Mouse (Mus musculus) thymus, postnatal 25 days (tissue): ENCODE measurements around the gene Ccdc28a.

Experiments
- DNase-seq: peaks from one replicate; pipeline ENCODE4 v3.0.0; 2022

Gene Ccdc28a

DNA sequence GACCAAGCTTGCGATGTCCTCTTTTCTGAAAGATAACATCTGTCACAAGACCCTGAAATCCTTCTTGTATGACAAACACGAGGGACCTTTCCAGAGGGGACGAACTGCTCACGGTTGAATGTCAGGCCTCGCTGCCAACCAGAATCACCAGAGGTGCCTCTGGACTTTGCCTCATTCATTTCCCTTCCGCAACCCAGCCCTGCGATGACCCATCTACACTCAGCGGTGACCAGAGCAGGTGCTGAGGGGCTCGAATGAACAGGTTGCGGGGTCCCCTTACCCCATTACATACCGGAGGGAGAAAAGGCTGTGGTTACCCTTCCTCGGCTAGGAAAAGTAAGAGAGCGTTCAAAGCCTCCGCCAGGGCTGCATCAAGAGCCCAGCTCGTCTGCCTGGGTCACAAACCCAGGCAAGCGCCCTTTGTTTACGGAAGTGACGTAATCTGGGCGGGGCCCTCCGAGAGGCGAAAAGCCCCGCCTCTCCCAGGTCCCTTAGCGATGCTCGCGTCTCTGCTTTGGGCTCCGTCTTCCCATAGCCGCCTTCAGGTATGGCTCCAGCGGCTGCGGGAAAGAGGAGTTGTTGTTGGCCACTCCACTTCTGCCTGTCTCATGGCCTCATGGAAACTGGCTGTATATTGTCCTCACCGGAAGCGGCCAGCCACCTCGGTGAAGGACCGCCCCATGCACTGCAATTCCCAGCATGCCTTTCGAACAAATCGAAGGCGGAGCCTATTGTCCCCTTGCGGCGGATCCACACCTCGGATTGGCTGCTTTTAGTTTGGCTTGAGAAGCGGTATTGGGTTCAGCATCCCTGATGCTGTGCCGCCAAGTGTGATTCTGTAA, at the start of gene Ccdc28a:
Gene Ccdc28a, minus strand, starts transcription at position 439 of the 842 bp plus-strand sequence.
- peak; percentile 96 for DNase-seq

- no peak for DNase-seq
Observed at GRCm38 (mm10) chr10:18283991-18284390, 49.2 kb upstream of the Ccdc28a start.

DNA sequence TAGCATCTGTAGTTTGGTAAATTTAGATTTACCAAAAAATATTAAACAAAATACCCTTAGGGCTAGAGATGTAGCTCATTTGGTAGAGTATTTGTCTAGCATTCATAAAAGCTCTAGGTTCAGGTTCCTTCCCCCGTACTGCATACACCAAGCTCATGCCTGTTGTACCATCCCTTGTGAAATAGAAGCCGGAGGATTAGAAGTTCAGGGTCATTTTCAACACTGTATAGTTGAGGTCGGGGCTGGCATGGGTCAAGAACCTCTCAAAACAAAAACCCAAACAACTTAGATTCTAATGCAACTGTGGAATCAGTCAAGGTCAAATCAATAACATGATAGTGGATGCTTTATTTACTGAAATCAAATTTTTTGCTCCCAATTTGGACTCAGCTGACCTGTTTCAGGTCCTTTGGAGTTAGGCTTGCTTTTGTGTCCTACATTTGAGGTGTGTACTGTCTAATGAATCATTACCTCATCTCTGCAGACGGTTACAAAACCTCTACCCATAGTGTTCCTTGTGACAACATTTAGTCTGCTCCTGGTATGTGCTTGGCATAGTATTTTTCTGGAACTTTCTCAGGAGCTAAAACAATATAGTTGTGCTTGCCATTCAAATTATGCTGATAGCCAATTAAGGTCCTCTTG, 41.4 kb upstream of the Ccdc28a start:
- no peak for DNase-seq

DNA sequence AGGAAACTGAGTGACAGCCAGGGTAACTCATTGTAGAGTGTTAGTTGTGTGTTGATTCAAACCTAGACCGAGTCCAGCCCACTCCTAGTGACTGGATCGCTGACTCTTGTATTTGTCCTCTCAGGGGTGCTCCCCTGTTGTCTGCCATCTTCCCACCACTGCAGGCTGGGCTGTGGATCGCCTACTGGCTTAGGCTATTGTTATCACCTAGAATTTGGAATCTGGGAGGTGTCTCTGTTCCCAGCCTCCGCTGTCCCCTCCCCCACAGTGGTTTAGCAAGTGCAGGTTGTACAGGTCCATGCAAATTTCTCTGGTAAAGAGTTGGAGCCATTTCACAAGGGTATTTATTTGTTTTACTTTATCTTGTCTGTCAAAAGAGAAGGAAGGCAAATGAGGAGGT, 16.5 kb upstream of the Ccdc28a start:
- DNase-seq: no peak

- no peak for DNase-seq
Observed at GRCm38 (mm10) chr10:18243614-18244013, 8.8 kb upstream of the Ccdc28a start.

DNA sequence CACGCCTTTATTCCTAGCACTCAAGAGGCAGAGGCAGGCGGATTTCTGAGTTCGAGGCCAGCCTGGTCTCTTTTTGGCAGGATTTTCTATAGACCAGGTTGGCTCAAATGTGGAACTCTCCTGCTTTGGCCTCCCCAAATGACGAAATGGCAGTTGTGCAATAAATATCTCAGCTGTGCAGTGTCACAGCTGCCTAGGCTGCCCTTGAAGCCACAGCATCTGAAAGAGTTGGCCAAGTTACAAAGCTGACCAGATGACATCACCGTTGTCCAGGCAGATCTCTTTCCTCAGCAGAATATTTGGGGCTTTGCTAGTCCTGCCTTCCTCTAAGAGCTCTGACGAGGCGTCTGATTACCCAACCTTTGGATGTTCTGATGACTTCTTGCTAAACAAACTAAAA, 2.4 kb upstream of the Ccdc28a start:
- DNase-seq: no peak

DNA sequence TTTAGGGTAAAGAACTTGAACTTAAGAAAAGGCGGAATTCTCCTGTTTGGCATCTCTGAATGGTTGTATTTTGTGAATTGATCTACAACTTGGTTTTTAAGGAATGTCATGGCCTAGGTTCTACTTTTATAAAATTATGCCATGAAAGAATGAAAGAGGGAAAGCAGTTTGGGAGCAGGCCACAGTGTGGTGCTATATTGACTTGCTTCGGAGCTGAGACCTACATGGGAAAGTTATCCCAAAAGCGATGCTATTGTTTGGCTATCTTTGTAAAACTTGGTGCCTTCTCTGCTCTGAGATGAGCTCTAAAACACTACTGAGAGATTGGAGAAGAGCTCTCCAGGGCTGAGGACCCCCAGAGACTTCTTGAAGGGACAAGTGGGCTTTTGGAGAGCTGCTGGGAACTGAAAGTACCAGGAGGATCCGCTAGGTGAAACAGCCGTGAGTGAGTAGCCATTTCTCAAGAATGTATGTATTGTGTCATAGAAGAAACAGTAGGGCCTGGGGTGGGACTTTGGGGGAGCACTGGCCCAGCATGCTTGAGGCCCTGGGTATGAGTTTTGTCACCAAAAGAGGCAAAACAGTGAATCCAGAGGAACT, 1.6 kb upstream of the Ccdc28a start:
- no peak for DNase-seq

- no peak for DNase-seq
Observed at GRCm38 (mm10) chr10:18235402-18235747, 577 bp upstream of the Ccdc28a start.

- peak; percentile 5 for DNase-seq
Observed at GRCm38 (mm10) chr10:18233891-18234290, 907 bp downstream of the Ccdc28a start.

- no peak for DNase-seq
Observed at GRCm38 (mm10) chr10:18224386-18224785, 10.4 kb downstream of the Ccdc28a start.

DNA sequence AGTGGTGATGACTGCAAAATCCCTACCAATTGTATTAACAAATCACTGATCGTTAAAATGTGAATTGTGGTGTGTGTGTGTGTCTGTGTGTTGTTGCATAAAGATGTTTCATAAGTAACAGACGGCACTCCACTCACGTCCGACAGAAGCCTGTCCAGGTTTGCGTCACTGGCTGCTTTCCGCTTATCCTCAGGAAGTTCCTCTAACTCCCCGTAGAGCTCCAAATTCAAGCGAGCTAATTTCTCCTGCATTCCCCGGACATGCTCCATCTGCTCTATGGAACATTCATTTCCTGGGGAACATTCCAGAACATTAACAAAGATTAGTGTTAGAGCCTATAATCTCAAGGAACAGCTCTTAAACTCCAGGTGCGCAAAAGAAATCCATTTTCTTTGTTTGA, 15.4 kb downstream of the Ccdc28a start:
- no peak for DNase-seq

GRCm38 (mm10) chr10:18214124-18214523, 20.7 kb downstream of the Ccdc28a start:
- no peak for DNase-seq

DNA sequence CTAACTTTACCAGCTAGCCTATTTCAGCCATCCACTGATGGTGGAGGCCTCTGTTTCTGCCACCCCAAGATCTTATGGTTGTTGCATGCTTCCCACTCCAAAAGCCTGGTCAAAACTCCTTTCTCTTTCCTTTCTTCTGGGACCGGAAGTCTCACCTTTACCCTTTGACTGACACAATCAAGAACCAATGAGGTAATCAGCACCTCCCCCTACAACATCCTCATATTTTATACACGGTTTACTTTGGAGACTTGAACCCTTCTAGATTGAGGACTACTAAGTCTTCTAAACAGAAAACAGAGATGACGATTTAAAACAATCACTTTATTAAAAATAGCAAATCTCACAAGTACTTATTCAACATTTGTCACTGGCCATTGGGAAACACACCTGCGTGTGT, 21.4 kb downstream of the Ccdc28a start:
- DNase-seq: no peak

DNA sequence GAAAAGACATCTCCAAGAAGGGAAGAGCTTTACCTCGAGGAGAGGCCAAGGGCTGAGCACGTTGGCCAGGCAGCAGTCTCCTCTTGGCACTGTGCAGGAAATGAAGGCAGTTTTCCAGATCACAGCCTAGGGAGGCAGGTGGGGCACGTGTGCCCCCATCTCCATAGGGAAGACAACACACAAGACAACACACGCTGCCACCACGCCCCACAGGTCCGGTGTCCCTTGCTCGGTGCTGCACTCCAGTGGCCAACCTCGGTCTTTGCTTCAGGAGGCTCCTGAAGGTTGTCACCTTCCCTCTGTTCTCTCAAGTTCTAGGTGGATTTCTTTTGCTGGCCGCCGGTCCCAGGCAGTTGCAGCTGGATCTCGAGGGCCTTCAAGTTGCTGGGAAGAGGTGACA, 24.1 kb downstream of the Ccdc28a start, which contains the start of gene Ect2l:
Gene Ect2l, minus strand, starts transcription at position 165 of the 400 bp plus-strand sequence.
- peak; percentile 34 for DNase-seq

- DNase-seq: no peak
Observed at GRCm38 (mm10) chr10:18210119-18210518, 24.7 kb downstream of the Ccdc28a start.

DNA sequence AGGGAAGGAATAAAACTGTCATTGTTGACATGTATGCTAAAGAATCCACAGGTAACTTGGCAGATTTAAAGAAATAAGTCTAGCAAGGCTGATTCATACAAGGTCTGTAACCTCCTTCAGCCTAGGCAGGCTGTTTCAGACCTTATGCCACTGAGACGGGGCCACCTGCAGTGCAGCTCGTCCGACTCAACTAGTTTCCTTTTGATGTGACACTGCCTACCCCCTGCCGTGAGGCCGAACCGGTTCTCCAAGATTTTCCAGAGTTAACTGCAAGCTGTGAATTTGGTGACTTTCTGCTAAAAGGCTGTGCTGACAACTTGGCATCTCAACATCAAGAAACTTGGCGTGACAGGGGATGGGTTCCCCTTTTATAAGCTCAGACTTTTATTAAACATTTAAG, 30.7 kb downstream of the Ccdc28a start:
- no peak for DNase-seq

- no peak for DNase-seq
Observed at GRCm38 (mm10) chr10:18202401-18202800, 32.4 kb downstream of the Ccdc28a start.

DNA sequence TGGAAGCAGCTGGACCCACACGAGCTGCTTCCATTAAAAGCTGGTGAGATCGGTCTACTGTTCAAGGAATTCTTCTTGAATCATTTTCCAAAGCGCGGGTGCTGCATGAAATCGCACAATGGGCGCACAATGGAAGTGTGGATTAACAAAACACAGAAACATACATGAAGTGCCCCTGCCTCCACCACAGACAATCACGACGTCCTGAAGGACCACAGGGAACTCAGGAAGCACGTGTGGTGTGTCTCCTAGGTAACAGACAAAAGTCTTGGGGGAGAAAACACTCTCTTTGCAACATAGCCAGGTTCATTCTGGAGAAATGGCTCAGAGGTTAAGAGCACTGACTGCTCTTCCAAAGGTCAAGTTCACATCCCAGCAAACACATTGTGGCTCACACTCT, 34.1 kb downstream of the Ccdc28a start:
- no peak for DNase-seq

DNA sequence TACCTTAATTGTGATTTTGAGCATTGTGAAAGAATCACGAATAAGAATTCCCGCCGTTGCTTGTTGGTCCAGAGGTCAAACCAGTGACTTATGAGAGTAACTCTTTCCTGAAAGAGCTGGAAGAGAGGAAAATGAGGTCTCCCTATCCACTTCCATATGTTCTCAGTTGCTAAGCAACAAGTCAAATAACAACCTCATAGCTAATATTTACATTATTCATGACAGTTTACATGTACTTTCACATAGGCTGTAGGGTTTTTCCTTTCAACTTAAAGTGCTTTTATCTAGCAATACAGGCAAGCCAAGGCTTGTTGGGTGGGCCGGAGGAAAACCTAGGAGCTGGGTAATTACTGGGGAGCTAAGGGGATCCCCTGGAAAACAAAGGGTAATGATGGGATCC, 34.9 kb downstream of the Ccdc28a start:
- DNase-seq: no peak

- DNase-seq: no peak
Observed at GRCm38 (mm10) chr10:18198286-18199015, 36.3 kb downstream of the Ccdc28a start.

- DNase-seq: peak; percentile 70
Observed at GRCm38 (mm10) chr10:18197206-18197979, 37.4 kb downstream of the Ccdc28a start.

DNA sequence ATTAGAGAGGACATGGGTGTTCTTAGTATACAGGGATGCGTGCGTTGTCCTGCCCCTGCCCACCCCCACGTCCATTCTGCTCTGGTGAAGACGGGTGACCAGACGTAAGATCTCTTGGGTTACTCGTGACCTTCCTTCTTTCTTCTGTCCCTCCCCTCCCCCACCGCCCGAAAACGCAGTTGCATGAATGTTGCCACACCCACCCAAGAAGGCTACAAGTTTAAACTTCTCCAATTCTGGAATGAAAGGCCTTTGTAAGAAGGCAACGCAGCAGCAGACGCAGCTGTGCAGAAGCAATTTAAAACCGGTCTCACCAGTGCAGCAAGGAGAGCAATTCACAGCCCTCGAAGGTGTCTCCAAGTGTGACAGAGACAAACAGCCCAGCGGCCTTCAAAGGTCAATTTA, 40.1 kb downstream of the Ccdc28a start:
- no peak for DNase-seq

DNA sequence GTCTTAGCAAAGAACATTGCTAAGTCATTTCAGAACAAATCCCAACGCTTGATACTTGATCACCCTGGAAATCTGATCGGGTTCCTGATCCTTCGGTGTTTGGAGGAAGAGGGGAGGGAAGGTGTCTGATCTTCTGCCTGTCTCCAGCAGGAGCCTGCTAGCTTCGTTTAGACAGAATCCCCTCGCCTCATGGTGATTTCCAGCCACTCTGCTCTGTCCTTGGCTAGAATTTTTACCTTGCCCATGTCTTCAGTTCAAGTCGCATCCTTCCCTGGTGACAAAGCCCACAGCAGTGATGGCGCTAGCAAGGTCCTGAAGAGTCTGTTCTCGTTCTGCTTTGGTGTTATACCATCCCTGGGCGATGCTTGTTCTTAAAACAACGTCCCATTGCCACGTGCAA, 40.6 kb downstream of the Ccdc28a start:
- DNase-seq: no peak
